Comparison of ENCODE assay signal across 12 mouse cellular contexts in the genomic region with DNA sequence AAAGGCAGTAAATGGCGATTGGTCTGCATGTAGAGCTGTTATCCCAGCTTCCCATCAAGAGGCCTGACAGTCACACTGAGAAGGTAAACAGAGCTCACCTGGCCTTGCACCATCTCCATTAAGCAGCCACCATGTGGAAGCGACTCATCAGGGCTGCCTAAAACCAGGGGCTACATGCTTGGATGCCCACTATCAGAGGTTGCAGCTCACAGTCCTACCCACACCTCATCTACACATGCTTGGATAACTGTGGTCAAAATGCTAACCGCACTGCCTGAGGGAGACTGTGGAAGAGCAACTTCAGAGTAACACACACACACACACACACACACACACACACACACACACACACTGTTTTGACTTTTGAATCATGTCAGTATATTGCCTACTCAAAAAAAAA.
"Had no signal": no experiment of that assay in that cellular context is flagged by ENCODE, and none has a peak within 500 bp of the region (broad histone marks: within the 10 kb centered on the region; RNA-seq: fewer than 3 reads in every experiment).

No protein-coding gene starts in this region.

- H3K27ac ChIP-seq: layer of hippocampus, adult 2 months; limb, embryonic 13.5 days; liver, embryonic 14.5 days; neural tube, embryonic 12.5 days had no signal

- H3K9ac ChIP-seq: limb, embryonic 13.5 days; liver, embryonic 14.5 days; neural tube, embryonic 12.5 days had no signal

- H3K4me3 ChIP-seq: layer of hippocampus, adult 2 months; limb, embryonic 13.5 days; myocyte; neural tube, embryonic 12.5 days had no signal

- H3K9me3 ChIP-seq: limb, embryonic 13.5 days; neural tube, embryonic 12.5 days had no signal

- DNase-seq: kidney, adult 18-20 months; kidney, postnatal 10 days; kidney, postnatal 4 days; left cerebral cortex, postnatal 4 days; lung, adult 18-20 months; midbrain, embryonic 14.5 days; retina, postnatal 1 day had no signal

- H3K4me1 ChIP-seq: neural tube, embryonic 12.5 days had no signal

- H3K27me3 ChIP-seq: limb, embryonic 13.5 days; neural tube, embryonic 12.5 days had no signal

- H3K36me3 ChIP-seq: limb, embryonic 13.5 days; neural tube, embryonic 12.5 days had no signal

- H3K4me2 ChIP-seq: limb, embryonic 13.5 days; neural tube, embryonic 12.5 days had no signal
